8 mouse cellular contexts compared by ENCODE assay signal in genomic region chr16:21727897-21728364, GRCm38 (mm10). TPM values are rescaled to one million over a fixed set of nuclear protein-coding genes. Genes with fewer than 3 reads are reported as not detected.
DNase-seq lines count a peak whose midpoint lies in the region; ATAC-seq and TF ChIP-seq lines count a peak whose summit lies in the region.

No protein-coding gene starts in this region.

- no peak overlapping the region for H3K27ac ChIP-seq in ES-E14 (ENCODE audit: insufficient read depth, low read depth, low read length, poor library complexity, severe bottlenecking)
- no peak overlapping the region for H3K27ac ChIP-seq in forebrain, embryonic 12.5 days
- no peak overlapping the region for H3K27ac ChIP-seq in heart, postnatal 0 days (ENCODE audit: low read depth)

- no peak overlapping the region for H3K4me3 ChIP-seq in ES-E14 (ENCODE audit: insufficient read depth in 1 of 2, low read depth in 1 of 2, low read length in 2 of 2, poor library complexity in 1 of 2, severe bottlenecking in 1 of 2)
- peak overlapping the region; percentile 30 for H3K4me3 ChIP-seq in forebrain, embryonic 12.5 days (replicated peaks)
- H3K4me3 ChIP-seq in heart, postnatal 0 days (ENCODE audit: low read depth, low read length): peak overlapping the region; percentile 45

- H3K36me3 ChIP-seq in ES-E14 (ENCODE audit: control insufficient read depth, insufficient read depth, low read length, poor library complexity, severe bottlenecking): no peaks in the 10 kb centered on the region
- no peaks in the 10 kb centered on the region for H3K36me3 ChIP-seq in forebrain, embryonic 12.5 days (replicated peaks)
- H3K36me3 ChIP-seq in heart, postnatal 0 days (replicated peaks; ENCODE audit: control insufficient read depth, insufficient read depth, low read length): no peaks in the 10 kb centered on the region

- no peaks in the 10 kb centered on the region for H3K4me1 ChIP-seq in ES-E14 (ENCODE audit: control insufficient read depth in 2 of 2, insufficient read depth in 2 of 2, low read length in 2 of 2, poor library complexity in 1 of 2)
- no peaks in the 10 kb centered on the region for H3K4me1 ChIP-seq in forebrain, embryonic 12.5 days
- H3K4me1 ChIP-seq in heart, postnatal 0 days (ENCODE audit: control insufficient read depth, insufficient read depth): no peaks in the 10 kb centered on the region

- H3K9ac ChIP-seq in ES-E14 (ENCODE audit: insufficient read depth, low read depth, low read length, poor library complexity, severe bottlenecking): no peak overlapping the region
- peak overlapping the region; percentile 21; the same call in 1 of the 2 replicates for H3K9ac ChIP-seq in forebrain, embryonic 12.5 days
- no peak overlapping the region for H3K9ac ChIP-seq in heart, postnatal 0 days (replicated peaks; ENCODE audit: low read depth, low read length)

- TF ChIP-seq EP300 in heart, postnatal 0 days (IDR thresholded peaks at IDR 0.05; ENCODE audit: low read depth): no peak

- 20% methylated on average over 10 of the region's 10 CpGs for WGBS in forebrain, embryonic 12.5 days
- WGBS in heart, postnatal 0 days: 39% methylated on average over 10 of the region's 10 CpGs
- 30% methylated on average over 10 of the region's 10 CpGs for WGBS in large intestine, adult 2 months

- in situ Hi-C loops in ES-E14 (cut with MboI; ENCODE audit: low sequenced_read_pairs in 2 of 2, unreplicated experiment in 2 of 2): no loop called here

- peak; percentile 41; the same call in 1 of the 2 replicates for ATAC-seq in forebrain, embryonic 12.5 days (ENCODE audit: low FRiP score)
- 0 out of 2 replicates have a peak, but pooled peaks have one; percentile 14 for ATAC-seq in heart, postnatal 0 days (ENCODE audit: insufficient read depth, low read depth)

- H3K9me3 ChIP-seq in ES-E14 (ENCODE audit: control insufficient read depth, insufficient read depth, low read depth, low read length): no peaks in the 10 kb centered on the region
- no peaks in the 10 kb centered on the region for H3K9me3 ChIP-seq in forebrain, embryonic 12.5 days
- no peaks in the 10 kb centered on the region for H3K9me3 ChIP-seq in heart, postnatal 0 days (replicated peaks; ENCODE audit: control insufficient read depth, low read length)

- peak; percentile 77 for TF ChIP-seq CTCF in heart, postnatal 0 days (IDR thresholded peaks at IDR 0.05; ENCODE audit: low read depth)

- no peaks in the 10 kb centered on the region for H3K27me3 ChIP-seq in forebrain, embryonic 12.5 days
- H3K27me3 ChIP-seq in heart, postnatal 0 days (ENCODE audit: control insufficient read depth, insufficient read depth, low read length): no peaks in the 10 kb centered on the region

- H3K4me2 ChIP-seq in forebrain, embryonic 12.5 days: peak overlapping the region; percentile 46
- peak overlapping the region; percentile 54 for H3K4me2 ChIP-seq in heart, postnatal 0 days (ENCODE audit: low read depth, low read length)

- peak; percentile 63 for DNase-seq in ES-E14 (ENCODE audit: low read depth, low spot score)
- DNase-seq in c-Kit-positive CD71-positive TER-119-negative erythroid progenitor cells, embryonic 14.5 days (ENCODE audit: low read depth): peak; percentile 73
- DNase-seq in heart, postnatal 0 days (ENCODE audit: low spot score): peak; percentile 78
- DNase-seq in large intestine, adult 2 months (ENCODE audit: low read depth, low spot score): peak; percentile 83
- peak; percentile 58 to 84 for DNase-seq in lung, adult 18-20 months
- peak; percentile 84 for DNase-seq in ovary, postnatal 14 days (ENCODE audit: low spot score)
- DNase-seq in thymus, postnatal 14 days: peak; percentile 72

TF ChIP-seq in ES-E14, 5 proteins besides CTCF, POLR2A, EP300 and RAD21:
- TF ChIP-seq ZC3H11A (IDR thresholded peaks at IDR 0.05; ENCODE audit: borderline replicate concordance, low read depth, low read length) (peak; percentile 53; the same call in 1 of the 2 replicates), HCFC1 (IDR thresholded peaks at IDR 0.05; ENCODE audit: borderline replicate concordance, insufficient read depth, low read length) (no peak), MAFK (IDR thresholded peaks at IDR 0.05; ENCODE audit: insufficient read depth, low read depth, low read length) (no peak), CHD2 (IDR thresholded peaks at IDR 0.05; ENCODE audit: low read depth, low read length) (no peak), ZNF384 (IDR thresholded peaks at IDR 0.05; ENCODE audit: low read depth, low read length) (no peak)

RNA-seq across cellular contexts. Expression of gene 2510009E07Rik, which starts 33.5 kb away (rescaled TPM):
- 1.1 and 1.8 TPM in 2 replicates for total RNA-seq in ES-E14 (2012; rRNA removed)
- polyA plus RNA-seq in forebrain, embryonic 12.5 days (2016; fragmentation: Nextera tagmentation; extraction: Ambion mirVana): 54.1 and 54.7 TPM in 2 replicates
- total RNA-seq in heart, postnatal 0 days (2014; rRNA removed; ENCODE audit: low replicate concordance): 27.2 and 32.2 TPM in 2 replicates
- 18.4 and 20.0 TPM in 2 replicates for polyA plus RNA-seq in heart, postnatal 0 days (2015; fragmentation: Nextera tagmentation; extraction: Ambion mirVana)
- 4.6 and 5.3 TPM in 2 replicates for polyA plus RNA-seq in large intestine, adult 2 months (2012; rRNA removed)

RNA-seq across cellular contexts. Expression of gene Ehhadh, which starts 59.7 kb away (rescaled TPM):
- 1.2 and 1.5 TPM in 2 replicates for total RNA-seq in ES-E14 (2012; rRNA removed)
- 1.0 and 1.1 TPM in 2 replicates for polyA plus RNA-seq in forebrain, embryonic 12.5 days (2016; fragmentation: Nextera tagmentation; extraction: Ambion mirVana)
- total RNA-seq in heart, postnatal 0 days (2014; rRNA removed; ENCODE audit: low replicate concordance): 3.8 and 6.5 TPM in 2 replicates
- polyA plus RNA-seq in heart, postnatal 0 days (2015; fragmentation: Nextera tagmentation; extraction: Ambion mirVana): 3.5 and 4.3 TPM in 2 replicates
- 16.5 and 37.3 TPM in 2 replicates for polyA plus RNA-seq in large intestine, adult 2 months (2012; rRNA removed)

Comparison
In these comparisons a context has a peak if more than half of its experiments do, and no peak if none do; other contexts are left out.
1. H3K4me3 ChIP-seq: peak in forebrain, embryonic 12.5 days (single experiment) and heart, postnatal 0 days (single experiment); none in ES-E14 (0 of 2).
2. Peak in every context shown above with its lines, with median percentiles within 50 percentile points of each other: DNase-seq.